Mouse (Mus musculus): ENCODE data around the gene Vpreb1.
"Not testable (repeated sequence)": the region's sequence is repeated elsewhere in the genome, so short reads cannot be mapped to it uniquely, and the experiment has no call there.

Gene Vpreb1

GRCm38 (mm10) chr16:16856054-16856453 is 14.6 kb downstream of the Vpreb1 start:
- in situ Hi-C loops (cut with MboI, MseI) = not testable (repeated sequence)

- in situ Hi-C loops (cut with MboI, MseI) = no loop called here
These were observed 15.1 kb downstream of the Vpreb1 start for GRCm38 (mm10) chr16:16855541-16855940.

GRCm38 (mm10) chr16:16854836-16855235 is 15.8 kb downstream of the Vpreb1 start:
- in situ Hi-C loops (cut with MboI, MseI) = no loop called here

GRCm38 (mm10) chr16:16852411-16852810 is 18.2 kb downstream of the Vpreb1 start:
- in situ Hi-C loops (cut with MboI, MseI) = no loop called here

GRCm38 (mm10) chr16:16849196-16849595 is 21.4 kb downstream of the Vpreb1 start:
- in situ Hi-C loops (cut with MboI, MseI) = no loop called here

GRCm38 (mm10) chr16:16829671-16830070 is 41.0 kb downstream of the Vpreb1 start:
- in situ Hi-C loops (cut with MboI, MseI) = no loop called here

GRCm38 (mm10) chr16:16828757-16829615 is 41.7 kb downstream of the Vpreb1 start, which contains the start of gene Spag6l:
TSS of gene Spag6l (minus strand) at chr16:16829456.
- in situ Hi-C loops (cut with MboI, MseI) = no loop called here

- in situ Hi-C loops (cut with MboI, MseI) = no loop called here
These were observed 44.4 kb downstream of the Vpreb1 start for GRCm38 (mm10) chr16:16826223-16826622.

- in situ Hi-C loops (cut with MboI, MseI) = no loop called here
These were observed 45.2 kb downstream of the Vpreb1 start for GRCm38 (mm10) chr16:16825476-16825875.
